Mouse (Mus musculus): Measurements from ENCODE around the gene Sh3gl2.

The Sh3gl2 gene

DNA sequence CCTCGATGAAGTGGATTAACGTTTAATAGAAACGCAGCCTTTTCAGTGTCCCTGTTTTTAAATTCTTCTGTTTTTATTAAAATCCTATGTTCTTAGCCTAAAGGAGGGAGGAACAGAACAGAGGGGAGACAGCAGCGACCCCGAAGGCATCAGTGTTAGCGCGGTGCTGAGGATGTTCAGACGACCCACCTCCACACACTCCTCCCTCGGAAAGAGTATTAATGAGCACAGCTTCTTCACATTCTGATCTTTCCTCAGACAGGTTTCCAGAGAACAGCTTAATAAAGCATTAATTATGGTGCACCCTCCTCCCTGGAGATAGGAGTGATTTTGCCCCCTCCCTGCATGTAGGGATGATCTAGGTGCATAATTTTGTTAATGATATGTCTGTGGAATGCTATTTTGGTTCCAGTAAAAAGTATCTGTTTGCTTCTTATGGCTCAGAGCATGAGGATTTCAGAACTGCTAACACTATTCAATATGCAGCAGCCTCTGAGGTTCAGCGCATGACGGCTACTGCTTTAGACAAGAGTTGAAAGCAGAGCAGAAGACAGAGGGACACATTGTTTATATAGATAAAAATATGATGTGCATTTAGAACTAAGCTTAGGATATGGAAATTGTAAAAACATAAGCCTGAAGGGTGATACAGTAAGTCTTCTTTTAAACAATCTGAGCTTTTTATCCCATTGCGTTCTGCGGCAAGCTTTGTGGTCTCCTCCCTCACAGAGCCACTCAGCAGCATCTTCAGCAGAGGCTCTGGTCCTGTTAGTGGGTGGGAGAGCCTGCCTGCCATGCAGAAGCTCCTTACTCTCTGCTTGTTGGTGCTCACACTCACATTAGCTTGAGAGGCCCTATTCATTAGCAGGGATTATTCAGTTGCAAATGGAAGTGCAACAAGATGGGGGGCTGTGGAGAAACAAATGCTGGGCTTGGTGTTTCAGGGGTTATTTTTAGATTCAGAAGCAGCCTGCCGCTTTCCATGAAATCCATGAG, 27.8 kb downstream of the Sh3gl2 start:
- DNase-seq = no peak

DNA sequence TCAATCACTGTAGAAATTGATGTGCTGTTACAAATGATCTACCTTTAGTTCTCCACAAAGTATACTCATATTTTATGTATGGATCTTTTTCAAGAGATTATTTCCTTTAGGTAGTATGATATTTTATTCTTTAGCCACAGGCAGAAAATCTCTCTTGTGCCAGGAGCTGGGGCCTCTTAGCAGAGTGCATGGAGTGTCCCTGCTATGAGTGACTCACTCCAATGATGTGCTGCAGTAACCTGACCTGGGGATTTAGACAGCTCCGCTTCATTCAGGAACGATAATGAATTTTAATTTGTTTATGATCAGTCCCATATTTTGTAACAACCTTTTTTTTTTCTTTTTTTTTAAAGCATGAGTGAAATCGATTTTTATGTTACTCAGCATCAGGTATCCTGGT, 36.7 kb downstream of the Sh3gl2 start:
- no peak for DNase-seq

DNA sequence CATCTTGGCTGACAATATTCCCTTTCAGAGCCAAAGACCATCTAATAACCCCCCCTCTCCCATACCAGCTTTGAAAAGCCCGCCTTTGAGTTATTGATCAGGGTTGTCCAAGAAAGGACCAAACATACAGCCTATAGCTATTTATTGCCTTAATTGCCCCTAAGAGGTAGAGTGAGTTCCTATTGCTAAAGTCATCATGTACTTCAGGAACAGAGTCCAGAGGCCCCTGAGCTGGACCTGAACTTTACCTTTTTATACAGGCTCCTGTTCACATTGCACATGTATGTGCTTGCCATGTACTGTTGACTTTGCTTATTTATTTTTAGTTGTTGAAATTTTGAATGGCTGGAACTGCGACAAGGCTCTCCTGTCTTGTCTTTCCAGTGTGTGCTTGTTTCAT, 37.6 kb downstream of the Sh3gl2 start:
- no peak for DNase-seq

DNA sequence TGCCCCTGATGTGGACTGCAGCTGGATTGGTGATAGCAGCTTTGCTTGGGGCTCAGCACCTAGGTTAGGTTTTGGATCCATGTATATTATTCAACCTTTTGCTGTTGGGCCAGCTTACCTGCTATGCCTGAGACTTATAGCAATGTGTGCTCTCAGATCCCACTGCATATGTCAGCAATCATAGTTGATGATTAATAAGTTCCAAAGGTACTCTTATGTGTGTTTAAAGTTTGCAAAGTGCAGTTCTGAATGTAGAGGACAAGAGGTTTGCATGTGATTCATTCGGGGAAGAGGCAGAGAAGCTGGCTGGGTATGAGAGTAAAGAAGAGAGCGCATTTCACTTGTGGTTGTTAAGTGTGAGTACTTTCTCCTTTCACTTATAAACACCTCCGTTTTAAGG, 43.7 kb downstream of the Sh3gl2 start:
- no peak for DNase-seq

DNA sequence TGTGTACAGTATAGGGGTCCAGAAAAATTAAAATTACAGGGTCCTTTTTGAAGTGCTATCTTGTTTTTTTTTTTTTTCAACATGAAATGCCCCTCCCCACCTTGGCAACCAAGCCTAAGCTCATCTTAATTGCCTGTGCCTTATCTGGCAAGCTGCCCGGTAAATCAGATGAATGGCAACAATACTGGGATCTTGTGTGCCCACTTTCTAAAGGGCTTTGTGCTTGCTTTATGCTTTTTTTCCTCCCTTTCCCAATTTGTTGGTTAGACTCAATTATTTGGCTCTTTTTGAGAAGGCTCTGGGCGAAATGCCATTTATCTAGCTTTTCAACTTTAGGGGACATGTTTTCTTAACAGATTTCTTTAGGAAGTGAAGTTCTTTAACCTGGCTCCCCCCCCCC, 45.3 kb downstream of the Sh3gl2 start:
- DNase-seq = no peak

DNA sequence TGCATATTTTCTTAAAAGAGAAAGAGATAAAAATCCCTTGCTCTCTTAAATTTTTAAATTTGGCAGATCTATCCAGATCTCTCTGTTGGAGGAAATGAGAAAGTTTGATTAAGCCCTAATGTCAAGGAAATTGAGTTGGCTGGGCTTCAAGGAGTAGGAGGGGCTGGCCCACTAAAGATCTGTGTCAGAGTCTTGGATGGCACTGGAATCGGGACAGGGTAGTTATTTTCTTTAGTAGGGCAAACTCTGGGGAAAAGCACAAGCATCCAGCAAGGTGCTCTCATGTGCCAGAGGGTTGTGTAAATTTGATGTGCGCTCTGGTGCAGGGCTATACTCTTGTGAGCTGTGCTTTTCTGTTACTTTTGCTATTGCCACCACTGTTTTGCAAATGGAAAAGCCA, 45.9 kb downstream of the Sh3gl2 start:
- DNase-seq = no peak

DNA sequence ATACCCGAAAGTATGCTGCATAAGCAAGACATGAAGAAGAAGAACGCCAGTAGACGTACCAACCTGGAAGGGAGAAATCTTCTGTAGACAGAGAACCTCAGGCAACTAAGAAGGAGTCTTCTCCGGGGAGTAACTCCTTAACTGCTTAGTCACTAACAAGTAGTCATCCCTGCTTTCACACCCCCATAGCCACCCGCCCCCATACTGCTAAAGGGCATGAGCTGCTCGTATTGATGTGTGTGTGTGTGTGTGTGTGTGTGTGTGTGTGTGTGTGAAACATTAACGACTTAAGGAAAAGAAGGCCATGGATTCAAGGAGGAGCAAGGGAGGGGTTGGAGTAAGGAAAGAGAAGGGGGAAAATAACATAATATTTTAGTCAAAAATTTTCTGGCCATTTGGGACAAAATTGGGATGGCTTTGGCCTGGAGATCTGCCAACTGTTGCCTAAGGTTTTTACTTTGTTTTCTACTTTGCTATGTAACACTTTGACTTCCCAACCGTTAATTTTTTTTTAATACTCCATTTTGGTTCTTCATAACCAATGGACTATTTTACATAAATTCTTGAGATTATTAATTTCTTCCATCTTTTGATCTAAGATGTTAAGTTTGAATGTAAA, 51.0 kb downstream of the Sh3gl2 start:
- no peak for DNase-seq

DNA sequence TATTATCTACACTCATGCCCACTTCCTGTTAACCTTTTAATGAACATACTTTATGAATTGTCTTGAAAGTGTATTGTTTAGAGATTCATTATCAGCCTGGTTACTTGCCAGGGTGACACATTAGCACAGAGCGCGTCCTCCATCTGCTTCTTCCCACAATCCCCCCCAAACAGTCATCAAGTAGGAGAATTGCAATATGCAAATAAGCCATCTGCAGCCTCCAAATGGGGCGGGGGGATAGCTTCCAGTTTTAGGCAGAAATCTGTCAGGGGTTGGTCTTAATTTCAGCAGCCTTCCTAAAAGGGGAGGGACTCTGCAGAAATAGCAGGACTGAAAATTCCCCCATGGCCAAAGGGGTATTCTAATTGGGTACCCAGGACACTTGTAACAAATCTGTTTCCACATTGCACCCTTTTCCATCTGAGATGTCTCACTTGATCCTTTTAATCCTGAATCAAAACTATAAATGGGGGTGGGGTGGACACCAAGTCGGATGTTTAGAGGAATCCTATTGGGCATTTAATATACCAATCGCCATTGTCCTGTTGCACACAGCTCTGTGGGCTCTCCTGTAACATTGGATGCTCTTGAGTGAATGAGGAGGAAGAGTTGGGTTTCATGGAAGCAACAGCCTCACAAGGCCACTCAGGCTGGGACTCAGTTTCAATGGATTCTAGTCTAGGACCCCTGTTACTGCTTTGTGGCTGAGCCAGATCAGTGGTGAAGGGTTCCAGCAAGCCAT, 51.7 kb downstream of the Sh3gl2 start:
- no peak for DNase-seq

DNA sequence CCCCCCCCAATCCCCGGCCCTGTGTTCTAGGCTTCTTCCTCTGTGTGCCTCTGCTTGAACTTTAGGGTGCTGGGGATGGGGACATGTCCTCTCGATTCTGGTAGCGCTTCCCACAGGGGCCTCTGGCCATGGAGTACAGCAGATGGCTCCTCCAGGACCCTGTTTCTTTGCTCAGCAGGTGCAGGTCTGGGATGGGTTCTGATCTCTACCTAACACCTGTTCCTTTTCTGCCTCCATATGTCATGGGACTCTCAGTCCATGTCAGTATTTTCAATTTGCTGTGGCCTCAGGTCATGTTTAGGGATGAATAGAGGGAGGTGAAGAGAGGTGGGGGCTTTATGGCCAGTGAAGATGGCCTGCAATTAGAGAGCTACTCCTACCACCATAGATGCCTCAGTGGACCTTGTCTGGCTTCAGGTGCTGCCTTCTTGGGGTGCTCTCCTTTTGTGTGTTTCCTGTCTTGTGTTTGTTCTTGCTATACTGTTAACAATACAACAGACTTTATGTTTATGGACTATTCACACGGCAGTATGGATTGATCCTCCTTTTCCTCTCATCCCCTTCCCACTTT, 52.9 kb downstream of the Sh3gl2 start:
- no peak for DNase-seq

DNA sequence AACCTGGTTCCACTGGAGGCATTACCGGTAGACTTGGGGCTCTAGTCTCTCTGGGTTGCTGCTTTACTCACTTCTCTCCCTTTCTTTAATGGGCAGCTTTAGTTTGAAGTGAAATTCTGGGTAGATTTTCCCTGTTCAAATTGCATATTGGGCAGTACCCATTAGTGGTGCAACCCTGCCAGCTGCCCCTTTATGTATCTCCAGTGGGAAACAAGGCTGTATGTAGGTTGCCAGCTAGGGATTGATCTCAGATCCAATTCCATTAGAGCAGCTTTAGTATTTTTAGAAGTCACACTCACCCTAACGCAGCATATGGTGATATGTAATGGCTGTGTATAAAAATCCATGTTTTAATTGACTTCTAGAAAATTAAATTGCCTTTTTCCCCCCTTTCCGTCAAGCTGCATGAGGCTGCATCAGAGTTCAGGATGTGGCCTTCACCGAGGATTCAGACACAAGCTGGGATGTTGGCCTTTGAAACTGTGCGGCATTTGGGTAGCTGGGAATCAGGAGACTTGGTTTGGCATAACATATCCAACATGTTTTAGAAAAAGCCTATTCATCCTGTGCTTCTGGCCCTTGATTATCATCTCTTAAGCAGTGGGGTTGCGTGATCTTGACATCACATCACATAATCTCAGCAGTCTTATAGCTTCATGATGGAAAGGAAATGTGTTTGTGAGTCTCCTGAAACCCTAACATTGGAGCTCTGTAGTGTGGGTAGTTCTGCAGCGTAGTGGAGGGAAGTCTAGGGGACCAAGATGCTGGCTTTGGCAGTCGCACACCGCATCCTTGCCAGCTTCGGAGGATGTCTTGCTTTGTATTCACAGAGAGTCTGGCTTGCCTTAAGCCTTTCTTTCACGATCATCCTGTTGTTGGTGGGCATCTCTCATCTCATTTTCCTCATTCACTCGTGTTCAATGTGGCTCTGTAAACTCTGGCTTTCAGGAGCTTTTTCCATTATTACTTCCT, 56.0 kb downstream of the Sh3gl2 start:
- no peak for DNase-seq

DNA sequence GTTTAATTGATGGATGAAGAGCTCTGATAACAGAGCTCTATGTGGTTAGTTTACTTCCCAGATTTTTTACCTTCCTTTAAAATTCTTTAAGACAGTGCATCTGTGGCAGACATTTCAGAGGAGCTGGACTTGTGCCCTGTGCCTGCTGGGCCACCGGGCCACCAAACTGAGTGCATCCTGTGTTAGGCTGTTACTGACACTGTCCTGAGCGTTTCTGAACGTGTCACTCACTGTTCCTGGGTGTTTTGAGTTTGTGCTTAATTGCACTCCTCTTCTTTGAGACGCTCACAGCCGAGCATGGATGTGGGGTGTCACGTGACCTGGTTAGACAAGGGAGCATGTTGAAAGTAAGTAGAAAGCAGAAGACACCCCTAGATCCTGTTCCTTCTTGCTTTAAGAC, 57.2 kb downstream of the Sh3gl2 start:
- no peak for DNase-seq

DNA sequence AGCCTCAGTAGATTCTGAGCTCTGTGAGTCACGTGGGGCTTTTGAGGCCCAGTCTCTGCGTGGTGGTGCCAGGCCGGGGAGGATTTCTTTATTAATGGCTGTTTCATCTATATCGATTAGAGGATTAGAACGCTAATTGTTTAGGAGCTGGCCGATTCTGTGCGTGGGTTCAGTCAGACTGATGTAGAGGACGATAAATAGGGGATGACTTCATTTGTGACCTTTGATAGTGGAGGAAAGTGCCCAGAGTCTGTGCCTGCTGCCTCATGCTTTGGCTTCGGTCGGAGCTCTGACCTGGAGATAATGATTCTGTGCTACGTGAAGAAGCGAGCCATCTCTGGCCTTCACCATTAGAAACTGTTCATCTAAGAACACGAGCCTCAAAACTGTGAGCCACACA, 57.7 kb downstream of the Sh3gl2 start:
- no peak for DNase-seq

DNA sequence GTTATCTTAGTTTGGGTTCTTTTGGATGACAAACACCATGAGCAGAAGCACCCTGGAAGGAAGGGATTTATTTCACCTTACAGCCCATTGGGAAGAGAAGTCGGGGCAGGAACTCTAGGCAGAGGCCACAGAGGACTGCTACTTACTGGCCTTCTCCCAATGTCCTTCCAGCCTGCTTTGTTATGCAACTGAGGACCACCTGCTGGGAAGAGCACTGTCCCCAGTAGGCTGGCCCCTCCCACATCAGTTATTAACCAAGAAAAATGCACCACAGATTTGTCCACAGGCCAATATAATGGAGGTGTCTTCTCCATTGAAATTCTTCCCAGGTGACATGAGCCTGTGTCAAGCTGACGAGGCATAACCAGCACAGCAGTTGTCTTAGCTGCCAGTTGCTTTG, 62.5 kb downstream of the Sh3gl2 start:
- DNase-seq = no peak

DNA sequence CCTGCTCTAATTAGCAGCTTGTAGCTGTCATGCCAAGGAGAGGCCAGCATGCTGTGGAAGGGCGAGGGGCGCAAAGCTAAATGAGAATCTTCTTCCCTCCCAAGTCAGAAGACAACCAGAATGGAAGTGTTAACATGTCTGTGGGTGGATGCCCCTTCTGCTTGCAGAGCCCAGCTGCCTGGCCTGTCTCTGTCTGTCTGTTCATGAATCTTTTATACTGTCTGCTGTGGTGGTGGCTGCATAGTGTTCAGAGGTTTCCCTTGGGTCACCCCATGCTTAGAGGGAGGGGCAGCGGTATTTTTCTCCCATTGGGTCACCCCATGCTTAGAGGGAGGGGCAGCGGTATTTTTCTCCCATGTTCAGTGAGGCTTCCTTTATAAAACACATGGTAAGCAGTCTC, 68.0 kb downstream of the Sh3gl2 start:
- DNase-seq = no peak

DNA sequence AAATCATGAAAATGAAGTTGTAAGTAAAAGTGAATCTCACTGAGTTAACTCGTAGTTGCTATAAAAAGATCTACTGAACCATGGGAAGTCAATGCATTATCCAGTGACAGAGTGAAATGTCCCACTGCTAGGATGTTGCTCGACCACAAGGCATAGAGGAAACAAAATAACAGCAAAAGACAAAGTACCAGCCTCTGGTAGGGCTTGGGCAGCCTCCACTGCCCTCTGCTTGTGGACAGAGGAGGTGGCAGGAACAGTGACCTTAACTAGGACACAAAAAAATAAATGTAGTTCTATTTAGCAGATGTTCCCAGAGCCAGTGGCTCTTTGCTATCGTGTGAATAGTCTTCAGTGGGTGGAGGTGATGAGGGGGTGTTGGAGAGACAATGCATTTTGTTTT, 68.5 kb downstream of the Sh3gl2 start:
- DNase-seq = no peak

DNA sequence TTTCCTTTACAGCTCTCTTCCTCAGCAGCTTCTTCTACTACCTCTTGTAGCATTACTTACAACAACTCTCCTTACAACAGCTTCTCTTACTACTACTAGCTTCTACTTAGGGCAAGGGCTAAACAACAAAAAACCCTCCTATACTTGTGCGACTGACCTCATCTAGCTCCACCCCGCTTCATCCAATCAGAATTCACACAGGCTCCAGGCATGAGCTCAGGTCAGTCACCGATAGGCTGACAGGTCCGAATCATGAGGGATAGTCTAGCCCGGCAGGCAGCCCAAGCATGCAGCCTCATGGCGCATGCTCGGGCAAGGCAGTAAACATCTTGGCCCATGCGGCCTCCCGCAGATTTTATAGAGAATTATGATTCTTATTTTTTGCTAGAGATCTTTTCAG, 78.2 kb downstream of the Sh3gl2 start:
- DNase-seq = no peak

DNA sequence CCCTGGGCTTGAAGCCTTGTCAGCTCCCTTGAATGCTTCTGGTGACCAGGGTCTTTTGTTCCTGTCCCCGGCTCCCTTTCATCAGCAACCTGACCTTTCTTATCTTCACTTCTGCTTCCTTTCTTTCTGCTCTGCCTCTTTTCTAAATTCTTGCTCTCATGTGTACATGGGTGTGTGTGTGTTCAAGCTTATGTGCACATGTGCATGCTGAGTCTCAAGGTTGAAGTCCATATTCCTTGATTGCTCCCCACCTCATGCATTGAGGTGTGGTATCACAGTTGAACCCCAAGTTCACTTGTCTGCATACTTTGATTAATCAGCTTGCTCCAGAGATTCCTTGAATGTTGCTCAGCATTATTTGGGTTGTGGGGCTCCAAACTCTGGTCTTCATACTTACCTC, 85.1 kb downstream of the Sh3gl2 start:
- DNase-seq = no peak

DNA sequence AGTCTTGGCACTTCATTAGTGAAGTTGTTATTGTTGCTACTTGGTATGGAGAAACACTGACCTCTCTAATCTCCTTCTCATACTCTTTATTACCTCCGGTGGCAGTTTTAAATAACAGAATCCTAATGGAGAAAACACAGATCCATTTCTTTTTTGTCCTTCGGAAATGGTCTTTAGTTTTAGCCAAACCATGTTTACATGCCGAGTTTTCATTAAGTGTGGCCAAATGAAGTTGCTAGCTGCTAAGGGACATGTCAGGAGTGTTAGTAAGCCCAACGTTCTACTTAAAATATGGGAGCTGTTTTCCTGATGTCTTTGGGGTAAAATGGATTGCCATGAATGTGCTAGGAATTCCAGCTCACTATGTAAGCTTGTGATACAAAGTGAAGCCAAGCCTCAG, 86.4 kb downstream of the Sh3gl2 start:
- no peak for DNase-seq

DNA sequence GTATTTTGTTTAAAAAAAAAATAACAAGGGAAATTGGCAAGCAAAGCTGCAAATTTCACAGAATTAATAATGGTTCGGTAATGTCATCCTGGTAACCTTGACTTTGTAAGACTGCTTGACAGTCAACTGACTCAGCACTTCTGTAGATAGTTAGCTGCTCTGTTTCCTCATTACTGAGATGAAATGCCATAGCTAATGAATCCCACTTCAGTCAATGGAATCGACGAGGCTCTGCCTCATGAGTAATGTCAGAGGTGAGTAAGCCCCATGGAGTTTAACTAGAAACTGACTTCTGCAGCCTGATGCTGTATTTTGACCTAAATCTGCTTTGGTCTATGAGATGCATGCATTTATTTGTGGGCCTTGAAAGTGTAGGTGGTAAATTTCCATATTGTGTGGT, 88.4 kb downstream of the Sh3gl2 start:
- DNase-seq = no peak

DNA sequence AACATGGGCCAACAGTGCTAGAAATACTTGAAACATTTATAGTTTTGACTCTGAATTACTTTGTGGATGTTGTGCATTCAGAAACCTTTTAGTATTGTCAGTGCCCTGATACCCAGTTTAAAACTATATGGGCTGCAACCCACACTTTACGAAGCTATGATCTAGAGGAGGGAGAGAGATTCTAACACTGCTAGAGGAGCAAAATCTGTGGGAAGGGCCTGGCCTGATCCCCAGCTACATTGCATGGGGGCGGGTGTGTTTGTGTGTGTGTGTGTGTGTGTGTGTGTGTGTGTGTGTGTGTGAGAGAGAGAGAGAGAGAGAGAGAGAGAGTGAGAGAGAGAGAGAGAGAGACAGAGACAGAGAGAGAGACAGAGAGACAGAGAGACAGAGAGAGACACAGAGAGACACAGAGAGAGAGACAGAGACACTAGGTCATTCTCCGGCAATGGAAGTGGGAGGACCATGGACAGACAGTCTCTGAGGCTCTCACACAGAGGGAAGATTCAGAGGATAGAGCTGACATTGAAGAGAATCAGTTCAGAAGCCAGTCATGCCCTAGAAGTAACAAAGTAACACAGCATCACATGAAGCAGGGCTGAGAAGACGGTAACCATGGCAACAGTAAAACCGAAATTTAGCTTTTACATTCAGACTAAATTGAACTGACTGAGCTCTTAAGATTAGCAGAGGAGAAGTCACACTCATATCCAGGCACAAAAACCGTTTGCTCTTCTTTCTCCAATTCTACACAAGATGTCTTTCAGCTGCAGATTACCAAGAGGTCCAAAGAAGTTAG, 95.9 kb downstream of the Sh3gl2 start:
- DNase-seq = no peak

DNA sequence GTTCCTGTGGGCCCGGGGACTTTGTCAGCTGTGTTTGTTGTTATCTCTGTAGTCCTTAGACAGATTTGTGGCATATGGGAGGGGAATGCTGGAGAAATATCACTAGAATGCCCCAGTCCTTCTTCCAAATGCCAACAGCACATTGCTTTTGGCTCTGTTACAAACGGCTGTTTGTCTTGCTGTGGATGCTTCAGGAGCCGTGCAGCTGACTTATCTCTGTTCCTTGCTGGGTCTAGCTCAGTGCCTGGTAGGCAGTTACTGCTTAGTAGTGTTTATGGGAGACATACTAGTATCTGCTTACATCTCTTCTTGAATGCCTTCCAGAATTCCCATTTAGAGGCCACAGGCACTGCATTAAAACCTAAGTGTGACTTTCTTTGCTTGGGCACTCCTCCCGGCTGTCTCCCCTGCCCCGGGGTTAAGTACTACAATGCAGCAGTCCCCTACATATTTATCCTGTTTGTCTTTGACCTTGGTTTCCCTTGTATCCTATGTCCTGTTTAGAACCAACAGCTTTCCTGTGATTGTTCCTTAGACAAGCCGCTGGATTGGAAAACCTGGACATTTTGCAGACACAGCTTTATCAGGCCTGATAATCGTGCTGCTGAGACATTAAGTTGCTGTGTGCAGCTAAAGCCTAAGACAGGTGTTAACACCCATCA, 101.1 kb downstream of the Sh3gl2 start:
- no peak for DNase-seq
